Mouse (Mus musculus) adrenal gland, adult 2 months (tissue): Measurements from ENCODE around the gene Cby3. TPM values are rescaled to one million over a fixed set of nuclear protein-coding genes. Genes with fewer than 3 reads are reported as not detected.
"Not testable (repeated sequence)": the region's sequence is repeated elsewhere in the genome, so short reads cannot be mapped to it uniquely, and the experiment has no call there.

Experiments used
- DNase-seq: peaks from one replicate; pipeline ENCODE4 v3.0.0; 2021
- long read RNA-seq: library from polyadenylated mRNA; stranded (forward); transcript quantifications from one replicate; pipeline ENCODE4 v2.0.0, GENCODE M21; 2021
- polyA plus RNA-seq: library from polyadenylated mRNA; depleted of rRNA; stranded (reverse); fragments of >200 nt; gene quantifications from 2 replicates; pipeline ENCODE4 v1.2.3, GENCODE M21; 2012; rRNA removed
- total RNA-seq, 2 experiments: library from RNA; stranded (reverse); gene quantifications; 2 replicates each; pipeline ENCODE4 v1.2.3; 2021

Gene Cby3
- total RNA-seq (not detected), polyA plus RNA-seq (0.57 TPM in 1 of 2 replicates, not detected in the other)
- long read RNA-seq: 0 reads

DNA sequence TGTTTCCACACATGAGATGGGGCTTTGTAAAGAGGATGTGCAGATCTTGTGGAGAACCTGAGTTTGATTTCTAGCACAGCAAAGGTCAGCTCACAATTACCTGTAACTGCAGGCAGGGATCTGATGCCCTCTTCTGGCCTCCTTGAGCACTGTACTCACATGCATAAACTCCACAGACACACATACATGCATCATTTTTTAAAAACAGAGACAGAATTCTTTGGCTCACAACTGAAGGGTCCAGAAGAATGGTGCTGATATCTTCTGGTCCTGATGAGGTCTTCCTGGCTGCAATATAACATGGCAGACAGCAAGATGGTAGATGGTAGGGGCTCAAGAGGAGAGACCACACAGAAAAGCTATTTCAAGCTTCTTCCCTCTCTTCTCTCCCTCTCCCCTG, at the start of gene Cby3:
Gene Cby3, plus strand, starts transcription at position 301 of the 400 bp plus-strand sequence.
- no peak for DNase-seq

GRCm38 (mm10) chr11:50312803-50313202, 41.5 kb upstream of the Cby3 start:
- DNase-seq: no peak

DNA sequence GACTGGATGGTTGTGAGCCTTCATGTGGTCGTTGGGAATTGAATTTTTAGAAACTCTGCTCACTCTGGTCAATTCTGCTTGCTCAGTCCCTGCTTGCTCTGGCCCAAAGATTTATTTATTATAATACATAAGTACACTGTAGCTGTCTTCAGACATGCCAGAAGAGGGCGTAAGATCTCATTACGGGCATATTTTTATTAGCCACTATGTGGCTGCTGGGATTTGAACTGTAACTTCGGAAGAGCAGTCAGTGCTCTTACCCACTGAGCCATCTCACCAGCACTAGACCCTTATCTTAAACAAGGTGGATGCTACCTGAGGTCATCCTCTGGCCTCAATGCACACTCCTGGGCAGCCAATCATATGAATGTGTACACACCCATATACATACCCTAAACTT, 34.9 kb upstream of the Cby3 start:
- not testable (repeated sequence) for DNase-seq

GRCm38 (mm10) chr11:50321239-50321638, 33.0 kb upstream of the Cby3 start:
- no peak for DNase-seq

- no peak for DNase-seq
Observed at GRCm38 (mm10) chr11:50322345-50322744, 31.9 kb upstream of the Cby3 start.

DNA sequence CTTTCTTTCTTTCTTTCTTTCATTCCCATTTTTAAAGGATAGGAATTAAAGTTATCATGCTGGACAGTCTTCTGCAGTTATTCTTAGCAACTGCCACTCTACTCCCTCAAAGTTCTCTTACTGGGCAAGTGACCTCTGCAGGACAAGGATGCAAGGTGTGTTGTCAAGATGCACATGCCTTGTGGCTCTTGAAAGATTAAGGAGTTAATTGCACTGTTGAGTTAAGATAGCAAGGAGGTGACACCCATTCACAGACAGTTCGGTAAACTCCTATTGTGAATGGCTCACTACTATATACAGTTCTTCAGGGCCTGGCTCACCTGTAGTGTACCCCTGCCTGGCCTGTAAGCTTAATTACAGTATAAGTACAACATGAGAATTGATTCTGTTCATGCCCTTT, 30.4 kb upstream of the Cby3 start:
- DNase-seq: no peak

DNA sequence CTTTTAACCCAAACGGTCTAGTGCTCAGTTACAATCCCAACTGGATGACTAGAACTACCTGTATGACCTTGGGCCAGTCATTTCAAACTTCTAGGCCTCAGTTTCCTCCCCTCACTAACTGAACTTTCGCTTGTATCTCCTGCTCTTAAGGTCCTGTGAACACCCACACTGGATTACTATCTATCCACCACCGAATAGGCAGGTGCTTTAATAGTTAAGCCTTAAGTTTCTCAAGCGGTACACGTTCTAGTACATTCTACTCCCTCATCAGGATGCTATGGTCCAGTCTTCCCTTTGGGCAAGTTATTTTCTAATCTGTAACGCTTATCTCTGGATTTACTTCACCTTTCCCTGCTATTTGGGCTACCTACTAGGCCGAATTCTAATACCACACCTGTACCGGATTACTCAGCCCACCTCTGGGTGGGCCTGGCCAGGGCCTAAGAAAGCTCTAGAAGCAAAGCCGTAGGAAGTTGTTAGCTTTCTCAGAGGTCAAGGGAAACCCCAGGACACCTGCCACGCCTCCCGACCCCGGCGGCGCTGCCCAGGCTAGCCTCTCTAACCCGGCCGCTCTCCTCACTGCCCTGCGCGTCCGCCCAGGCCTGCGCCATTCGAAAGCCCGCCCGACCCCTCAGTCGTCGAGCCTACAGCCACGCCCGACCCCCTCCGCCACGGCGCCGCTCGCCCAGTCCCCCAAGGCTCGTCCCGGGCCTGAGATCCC, 29.4 kb upstream of the Cby3 start:
- DNase-seq: no peak

DNA sequence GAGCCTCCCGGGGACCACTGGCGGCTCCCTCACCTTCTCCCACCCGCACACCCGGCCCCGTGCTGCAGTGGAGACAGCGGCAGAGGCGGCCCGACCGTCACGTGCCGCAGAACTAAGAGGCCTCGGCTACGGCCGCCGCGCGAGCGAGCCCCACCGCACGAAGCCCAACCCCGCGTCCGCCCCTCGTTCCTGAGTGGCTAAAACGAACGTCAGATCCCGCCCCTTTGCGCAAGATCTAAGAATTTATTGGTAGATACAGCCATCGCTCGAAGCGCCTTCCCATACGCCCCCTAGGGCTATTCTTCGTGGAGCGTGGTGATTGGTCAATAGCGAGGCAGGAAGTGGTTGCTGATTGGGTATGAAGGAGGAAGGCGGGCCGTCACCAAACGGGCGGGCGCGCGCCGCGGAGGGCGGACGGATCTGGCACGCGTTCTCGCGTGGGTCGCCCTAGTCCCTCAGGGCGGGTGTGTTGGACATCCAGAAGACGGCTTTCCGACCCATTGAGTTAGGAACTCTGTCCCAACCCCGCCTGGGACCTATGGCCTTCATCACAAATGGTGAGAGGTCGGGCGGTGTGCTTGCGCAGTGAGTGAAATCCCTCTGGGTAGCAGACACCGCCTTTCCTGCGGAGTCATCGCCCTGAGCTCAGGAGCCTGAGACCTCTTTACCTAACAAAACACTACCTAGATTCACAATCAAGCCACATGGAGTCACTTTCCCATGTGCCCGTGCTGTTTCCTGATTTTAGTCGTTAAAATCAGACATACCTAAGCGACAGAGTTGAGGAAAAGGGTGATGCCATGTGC, 28.6 kb upstream of the Cby3 start, which contains the start of gene Canx:
Gene Canx, minus strand, starts transcription at position 178 of the 806 bp plus-strand sequence.
- peak; percentile 99 for DNase-seq

DNA sequence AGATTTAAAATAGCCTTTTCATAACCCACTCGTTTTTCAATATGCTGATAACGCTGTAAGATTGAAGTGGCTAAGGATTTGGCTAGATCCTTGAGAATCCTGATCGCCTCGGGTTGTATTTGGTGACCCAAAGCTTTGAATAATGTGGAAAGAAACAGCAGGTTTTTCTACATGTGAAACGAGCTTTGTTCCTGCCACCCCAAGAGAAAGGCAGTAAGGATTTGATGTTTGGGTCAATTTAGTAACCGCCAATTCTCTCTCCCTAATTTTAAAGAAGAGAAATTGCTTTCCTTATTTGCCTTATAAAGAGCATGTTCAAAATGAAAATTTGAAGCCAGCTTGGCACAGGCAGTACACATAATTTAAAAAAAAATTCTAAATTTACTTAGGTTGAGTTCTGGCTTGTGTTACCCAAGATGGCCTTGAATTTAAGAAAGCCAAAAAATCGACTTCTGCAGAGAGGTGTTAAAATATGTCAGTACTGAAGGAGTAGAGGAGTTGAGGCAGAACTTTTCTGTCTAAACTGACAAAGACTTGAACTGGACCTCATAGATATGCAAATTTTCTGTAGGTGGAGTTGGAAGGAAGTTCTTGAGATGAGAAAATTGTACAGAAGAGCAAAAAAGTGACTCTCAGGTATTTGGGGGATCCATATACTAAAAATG, 27.8 kb upstream of the Cby3 start:
- DNase-seq: no peak

DNA sequence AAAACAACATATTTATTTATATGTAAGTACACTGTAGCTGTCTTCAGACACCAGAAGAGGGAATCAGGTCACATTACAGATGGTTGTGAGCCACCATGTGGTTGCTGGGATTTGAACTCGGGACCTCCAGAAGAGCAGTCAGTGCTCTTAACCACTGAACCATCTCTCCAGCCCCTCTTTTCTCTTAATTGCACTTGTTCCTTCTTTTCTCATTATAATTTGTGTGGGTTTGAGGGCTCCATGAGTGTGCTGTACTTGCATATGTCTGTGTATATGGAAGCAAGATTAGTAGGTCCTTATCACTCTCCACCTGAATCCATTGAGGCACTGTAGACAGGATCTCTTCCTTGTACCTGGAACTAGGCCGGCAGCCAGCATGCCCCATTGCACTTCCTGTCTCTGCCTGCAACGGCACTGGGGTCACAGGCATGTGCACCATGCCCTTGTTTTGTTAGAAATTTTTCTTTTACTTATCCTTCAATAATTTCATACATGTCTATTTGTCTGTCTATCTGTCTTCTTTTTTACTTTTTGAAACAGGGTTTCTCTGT, 26.1 kb upstream of the Cby3 start:
- no peak for DNase-seq

DNA sequence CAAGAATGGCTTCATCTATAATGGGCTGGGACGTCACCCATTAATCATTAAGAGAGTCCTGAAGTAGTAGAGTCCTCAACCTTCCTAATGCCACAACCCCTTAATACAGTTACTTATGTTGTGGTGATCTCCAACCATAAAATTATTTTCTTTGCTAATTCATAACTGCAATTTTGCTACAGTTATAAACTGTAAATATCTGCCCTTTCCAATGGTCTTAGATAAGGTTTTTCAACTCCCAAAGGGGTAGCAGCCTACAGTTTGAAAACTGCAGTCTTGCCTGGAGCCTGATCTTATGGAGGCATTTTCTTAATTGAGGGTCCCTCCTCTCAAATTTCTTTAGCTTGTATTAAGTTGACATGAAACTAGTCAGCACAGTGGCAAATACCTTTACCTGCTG, 24.9 kb upstream of the Cby3 start:
- DNase-seq: no peak

- DNase-seq: no peak
Observed at GRCm38 (mm10) chr11:50333181-50333580, 21.1 kb upstream of the Cby3 start.

DNA sequence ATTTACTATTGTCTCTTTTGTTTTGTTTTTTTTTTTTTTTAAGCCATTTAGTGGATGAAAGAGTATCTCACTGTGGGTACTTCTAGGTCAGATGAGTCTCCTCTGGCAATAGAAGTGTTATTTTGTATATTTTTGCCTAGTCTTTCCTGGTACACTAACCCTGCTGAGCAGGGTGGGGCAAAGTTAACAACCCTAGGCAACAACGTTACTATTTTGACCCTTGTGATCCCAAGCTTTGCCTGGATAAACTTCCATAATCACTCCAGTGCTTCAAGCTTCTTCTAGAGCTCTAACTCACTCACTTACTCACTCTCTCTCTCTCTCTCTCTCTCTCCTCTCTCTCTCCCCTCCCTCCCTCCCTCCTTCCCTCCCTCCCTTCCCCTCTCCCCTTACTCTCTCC, 18.1 kb upstream of the Cby3 start:
- DNase-seq: no peak

GRCm38 (mm10) chr11:50336891-50337290, 17.4 kb upstream of the Cby3 start:
- no peak for DNase-seq

- DNase-seq: no peak
Observed at GRCm38 (mm10) chr11:50345486-50345885, 8.8 kb upstream of the Cby3 start.

DNA sequence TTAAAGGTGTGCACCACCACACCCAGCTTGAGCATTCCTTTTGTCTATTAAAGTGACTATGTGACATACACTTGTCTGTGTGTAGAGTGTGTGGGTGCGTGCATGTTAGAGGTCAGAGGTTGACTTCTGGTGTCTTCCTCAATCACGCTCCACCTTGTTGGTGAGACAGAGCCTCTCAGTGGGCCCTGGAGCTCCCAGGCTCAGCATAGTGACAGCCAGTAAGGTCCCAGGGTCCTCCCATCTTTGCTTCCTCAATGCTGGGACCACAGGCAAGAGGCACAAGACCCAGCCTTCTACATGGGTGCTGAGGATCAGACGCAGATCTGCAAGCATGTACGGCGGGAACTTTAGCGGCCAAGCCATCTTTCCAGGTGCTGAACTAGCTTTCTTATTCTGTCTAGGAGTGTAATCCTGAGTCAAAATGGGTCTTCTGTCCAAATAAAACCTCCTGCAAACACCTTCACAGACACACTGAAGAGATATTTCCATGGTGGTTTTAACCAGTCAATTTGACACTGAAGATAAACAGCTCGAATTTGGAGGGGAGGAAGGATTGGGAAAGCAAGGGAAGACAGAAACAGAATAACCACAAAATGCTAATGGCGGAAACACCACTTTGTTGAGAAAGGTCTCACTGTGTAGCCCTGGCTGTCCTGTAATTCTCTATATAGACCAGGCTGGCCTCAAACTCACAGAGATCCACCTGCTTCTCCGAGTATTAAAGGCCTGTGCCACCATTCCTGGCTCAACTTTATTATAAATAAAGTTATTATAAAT, 7.8 kb upstream of the Cby3 start:
- DNase-seq: no peak

GRCm38 (mm10) chr11:50352177-50352576, 2.1 kb upstream of the Cby3 start:
- DNase-seq: no peak

DNA sequence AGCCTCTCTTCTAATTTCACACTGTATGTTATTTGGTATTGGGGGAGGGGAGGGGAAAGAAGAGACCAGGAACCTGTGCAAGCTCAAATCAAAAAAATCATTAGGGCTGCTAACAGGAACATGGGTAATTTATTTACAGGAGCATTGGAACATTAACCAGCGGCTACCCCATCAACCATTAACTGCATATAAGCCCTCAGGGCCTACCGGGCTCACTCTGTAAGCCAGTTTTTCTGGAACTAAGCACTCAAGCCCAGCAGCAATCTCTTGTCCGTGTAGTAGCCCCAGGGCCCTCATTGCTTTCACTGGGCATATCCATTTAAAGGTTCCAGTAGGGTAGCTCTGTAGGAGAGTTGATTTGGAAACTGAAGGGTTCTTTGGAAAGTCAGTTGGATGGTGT, 589 bp downstream of the Cby3 start:
- DNase-seq: no peak

GRCm38 (mm10) chr11:50355395-50355794, 1.1 kb downstream of the Cby3 start:
- DNase-seq: no peak

DNA sequence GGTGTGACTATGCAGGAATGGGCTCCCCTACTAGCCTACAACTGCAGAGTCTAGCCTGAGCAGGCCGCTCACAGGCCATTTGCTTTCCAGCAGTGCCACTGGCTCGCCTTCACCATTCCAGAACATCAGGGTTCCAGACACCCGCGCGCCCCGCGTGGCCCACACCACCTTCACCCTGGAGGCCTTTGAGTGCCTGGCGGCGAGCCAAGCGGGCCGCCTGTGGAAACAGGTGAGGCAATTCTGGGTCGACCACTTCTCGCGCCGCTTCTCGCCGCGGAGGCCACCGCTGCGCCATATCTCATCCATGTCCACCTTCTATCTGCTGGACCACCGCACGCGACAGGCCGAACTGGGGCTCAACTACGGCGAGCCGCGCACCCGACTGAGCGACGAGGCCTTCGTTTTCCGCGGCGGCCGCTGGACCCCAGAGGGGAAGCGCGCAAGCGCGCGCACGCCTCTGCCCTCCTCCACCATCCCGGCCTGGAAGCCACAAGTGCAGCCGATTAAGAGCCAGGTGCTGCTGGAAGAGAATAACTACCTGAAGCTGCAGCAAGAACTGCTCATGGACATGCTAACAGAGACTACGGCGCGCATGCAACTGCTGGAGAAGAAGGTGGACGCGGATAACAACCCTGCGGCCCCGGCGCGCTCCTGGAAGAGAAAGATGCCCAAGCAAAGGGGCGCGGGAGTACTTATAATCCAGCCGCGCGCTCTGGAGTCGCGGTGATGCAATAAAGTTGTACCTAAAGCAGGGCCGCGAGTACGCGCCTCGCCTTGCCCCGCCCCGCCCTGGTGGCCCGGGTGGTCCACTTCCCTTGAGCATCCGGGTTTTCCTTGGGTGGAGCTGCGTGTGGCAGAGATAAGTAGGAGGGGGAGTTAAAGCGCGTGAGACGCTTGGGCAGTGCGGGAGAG, 4.9 kb downstream of the Cby3 start:
- peak; percentile 38 for DNase-seq

DNA sequence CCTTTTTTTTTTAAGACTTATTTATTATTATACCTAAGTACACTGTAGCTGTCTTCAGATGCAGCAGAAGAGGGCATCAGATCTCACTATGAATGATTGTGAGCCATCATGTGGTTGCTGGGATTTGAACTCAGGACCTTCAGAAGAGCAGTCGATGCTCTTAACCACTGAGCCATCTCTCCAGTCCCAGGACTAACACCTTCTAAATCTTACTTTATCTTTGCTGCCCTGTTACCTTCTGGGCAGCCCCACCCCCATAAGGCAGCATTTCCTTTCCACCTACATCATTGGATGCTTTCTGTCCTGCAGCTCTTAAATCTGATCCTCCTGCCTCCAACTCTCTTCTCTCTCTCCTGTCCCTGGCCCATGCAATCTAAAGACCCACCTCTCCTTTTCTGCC, 7.0 kb downstream of the Cby3 start:
- not testable (repeated sequence) for DNase-seq
